9 mouse cellular contexts compared by ENCODE assay signal in genomic region chr1:55132308-55132707, GRCm38 (mm10). TPM values are rescaled to one million over a fixed set of nuclear protein-coding genes. Genes with fewer than 3 reads are reported as not detected.
DNase-seq lines count a peak whose midpoint lies in the region; ATAC-seq and TF ChIP-seq lines count a peak whose summit lies in the region.
"Had no signal": no experiment of that assay in that cellular context is flagged by ENCODE, and none has a peak within 500 bp of the region (broad histone marks: within the 10 kb centered on the region; RNA-seq: fewer than 3 reads in every experiment).

No protein-coding gene starts in this region.

- no peak for TF ChIP-seq CTCF in MEL (IDR thresholded peaks at IDR 0.05 in 2 of 3, conservative IDR thresholded peaks at IDR 0.05 in 1 of 3; ENCODE audit: control insufficient read depth in 1 of 3, insufficient read depth in 1 of 3, low read depth in 2 of 3, low read length in 3 of 3, poor library complexity in 1 of 3, severe bottlenecking in 1 of 3)

- peak overlapping the region; percentile 98 for H3K9ac ChIP-seq in heart, embryonic 13.5 days
- peak overlapping the region; percentile 98 for H3K9ac ChIP-seq in MEL (ENCODE audit: control insufficient read depth, low read depth, low read length, poor library complexity, severe bottlenecking)
- no peak overlapping the region; the same call in 1 of the 2 replicates for H3K9ac ChIP-seq in hindbrain, embryonic 11.5 days (ENCODE audit: low read depth, low read length)
- peak overlapping the region; percentile 22; the same call in 1 of the 2 replicates for H3K9ac ChIP-seq in midbrain, embryonic 11.5 days (ENCODE audit: low read length)

- no peak for DNase-seq in heart, adult 18-20 months
- peak; percentile 20 for DNase-seq in MEL (ENCODE audit: low read depth, low spot score)
- no peak for DNase-seq in hindbrain, embryonic 11.5 days (ENCODE audit: low spot score)
- DNase-seq in midbrain, embryonic 11.5 days (ENCODE audit: low spot score, missing footprints), result no peak
- no peak for DNase-seq in cerebellum, postnatal 14 days
- DNase-seq in MN1 (ENCODE audit: low spot score), result no peak
- DNase-seq: thymus, adult 2 months had no signal

- WGBS in heart, embryonic 13.5 days, result 48% methylated on average over 4 of the region's 4 CpGs
- WGBS in hindbrain, embryonic 11.5 days, result 72% methylated on average over 4 of the region's 4 CpGs
- WGBS in midbrain, embryonic 11.5 days, result 73% methylated on average over 4 of the region's 4 CpGs

- H3K4me1 ChIP-seq in heart, embryonic 13.5 days, result peaks cover 24% of the 10 kb centered on the region
- H3K4me1 ChIP-seq in MEL (ENCODE audit: control insufficient read depth in 1 of 2, insufficient read depth in 2 of 2, low read length in 2 of 2), result peaks cover 0 to 16% of the 10 kb centered on the region in 2 experiments; a peak in 3 of 4 replicates
- H3K4me1 ChIP-seq in hindbrain, embryonic 11.5 days (replicated peaks; ENCODE audit: control insufficient read depth, insufficient read depth, low read length), result no peaks in the 10 kb centered on the region
- peaks cover 14% of the 10 kb centered on the region for H3K4me1 ChIP-seq in midbrain, embryonic 11.5 days (ENCODE audit: control insufficient read depth, insufficient read depth, low read length)

- H3K27me3 ChIP-seq in heart, embryonic 13.5 days (replicated peaks), result no peaks in the 10 kb centered on the region
- H3K27me3 ChIP-seq in MEL (ENCODE audit: control insufficient read depth in 1 of 2, insufficient read depth in 2 of 2, low read length in 2 of 2), result no peaks in the 10 kb centered on the region
- no peaks in the 10 kb centered on the region for H3K27me3 ChIP-seq in hindbrain, embryonic 11.5 days (ENCODE audit: control insufficient read depth, insufficient read depth, low read length)
- no peaks in the 10 kb centered on the region for H3K27me3 ChIP-seq in midbrain, embryonic 11.5 days (ENCODE audit: control insufficient read depth, insufficient read depth, low read length)

- TF ChIP-seq RAD21 in MEL (IDR thresholded peaks at IDR 0.05; ENCODE audit: low read depth, low read length), result no peak

- peaks cover 10% of the 10 kb centered on the region for H3K36me3 ChIP-seq in heart, embryonic 13.5 days
- peaks cover 12 to 27% of the 10 kb centered on the region in 2 experiments for H3K36me3 ChIP-seq in MEL (ENCODE audit: control insufficient read depth in 1 of 2, insufficient read depth in 2 of 2, low read length in 2 of 2)
- H3K36me3 ChIP-seq in hindbrain, embryonic 11.5 days (ENCODE audit: control insufficient read depth, insufficient read depth, low read length), result no peaks in the 10 kb centered on the region
- H3K36me3 ChIP-seq in midbrain, embryonic 11.5 days (ENCODE audit: control insufficient read depth, insufficient read depth, low read length), result no peaks in the 10 kb centered on the region

- H3K4me2 ChIP-seq in heart, embryonic 13.5 days, result peak overlapping the region; percentile 84
- H3K4me2 ChIP-seq in hindbrain, embryonic 11.5 days (replicated peaks; ENCODE audit: low read depth, low read length), result peak overlapping the region; percentile 65
- H3K4me2 ChIP-seq in midbrain, embryonic 11.5 days, result peak overlapping the region; percentile 77

- peak overlapping the region; percentile 80 for H3K4me3 ChIP-seq in heart, embryonic 13.5 days
- peak overlapping the region; percentile 46 to 99 for H3K4me3 ChIP-seq in MEL (ENCODE audit: control insufficient read depth in 1 of 2, insufficient read depth in 1 of 2, low read depth in 2 of 2, low read length in 2 of 2)
- peak overlapping the region; percentile 75 for H3K4me3 ChIP-seq in hindbrain, embryonic 11.5 days (ENCODE audit: low read depth, low read length)
- peak overlapping the region; percentile 98 for H3K4me3 ChIP-seq in midbrain, embryonic 11.5 days (ENCODE audit: low read depth, low read length)

- TF ChIP-seq POLR2A in MEL (IDR thresholded peaks at IDR 0.05; ENCODE audit: control insufficient read depth in 1 of 2, insufficient read depth in 1 of 2, low read depth in 1 of 2, low read length in 2 of 2, poor library complexity in 1 of 2), result no peak

- peak overlapping the region; percentile 98 for H3K27ac ChIP-seq in heart, embryonic 13.5 days (replicated peaks)
- H3K27ac ChIP-seq in MEL (ENCODE audit: control insufficient read depth, low read depth, low read length), result no peak overlapping the region
- H3K27ac ChIP-seq in hindbrain, embryonic 11.5 days (ENCODE audit: low read depth, low read length), result no peak overlapping the region
- H3K27ac ChIP-seq in midbrain, embryonic 11.5 days (ENCODE audit: low read depth, low read length), result no peak overlapping the region

- ATAC-seq in heart, embryonic 13.5 days (ENCODE audit: extremely low read depth, insufficient number of reproducible peaks, low FRiP score, low TSS enrichment), result no peak
- ATAC-seq in hindbrain, embryonic 11.5 days (ENCODE audit: low FRiP score), result no peak
- ATAC-seq in midbrain, embryonic 11.5 days (ENCODE audit: low FRiP score), result no peak
- ATAC-seq in megakaryocyte progenitor cell, adult 5-6 weeks (replicated peaks; ENCODE audit: poor library complexity), result no peak

- peaks cover 38% of the 10 kb centered on the region for H3K79me2 ChIP-seq in MEL (ENCODE audit: control insufficient read depth, insufficient read depth, low read length, poor library complexity)

- TF ChIP-seq EP300 in MEL (IDR thresholded peaks at IDR 0.05; ENCODE audit: low read depth in 1 of 2, low read length in 2 of 2), result no peak

- no peaks in the 10 kb centered on the region for H3K9me3 ChIP-seq in heart, embryonic 13.5 days
- H3K9me3 ChIP-seq in MEL (replicated peaks; ENCODE audit: insufficient read depth, low read length), result no peaks in the 10 kb centered on the region
- H3K9me3 ChIP-seq in hindbrain, embryonic 11.5 days (ENCODE audit: control insufficient read depth, low read length), result no peaks in the 10 kb centered on the region
- H3K9me3 ChIP-seq in midbrain, embryonic 11.5 days (ENCODE audit: control insufficient read depth, low read length), result no peaks in the 10 kb centered on the region

TF ChIP-seq in MEL, 35 proteins besides CTCF, POLR2A, EP300 and RAD21:
- no peak for TF ChIP-seq MEF2A (IDR thresholded peaks at IDR 0.05; ENCODE audit: extremely low read depth, insufficient replicate concordance, low read depth, low read length, poor library complexity, severe bottlenecking)
- no peak for TF ChIP-seq ZMIZ1 (IDR thresholded peaks at IDR 0.05; ENCODE audit: low read depth, low read length)
- no peak for TF ChIP-seq SMC3 (IDR thresholded peaks at IDR 0.05; ENCODE audit: low read depth, low read length)
- TF ChIP-seq MAX (IDR thresholded peaks at IDR 0.05; ENCODE audit: low read length), result no peak
- TF ChIP-seq KAT2A (conservative IDR thresholded peaks at IDR 0.05; ENCODE audit: low read depth, low read length), result no peak
- TF ChIP-seq ZC3H11A (IDR thresholded peaks at IDR 0.05; ENCODE audit: low read depth, low read length), result no peak
- TF ChIP-seq USF1 (IDR thresholded peaks at IDR 0.05; ENCODE audit: low read depth, low read length), result no peak
TF ChIP-seq in MEL: peak in this region for 0.

RNA-seq across cellular contexts. Expression of gene Mob4, which starts 1.3 kb away (rescaled TPM):
- polyA plus RNA-seq in heart, embryonic 13.5 days (2015; fragmentation: Nextera tagmentation; extraction: Ambion mirVana), result 95.9 and 117 TPM in 2 replicates
- 10 to 100 TPM; 29.4 to 33.9 TPM for total RNA-seq in heart, adult 18-20 months (2021)
- 20.7 and 22.0 TPM in 2 replicates for total RNA-seq in MEL (2012; rRNA removed)
- polyA plus RNA-seq in MEL (2012; ENCODE audit: insufficient read depth in 1 of 2, insufficient read length in 2 of 2, low read depth in 1 of 2, low replicate concordance in 2 of 2, missing spikeins in 1 of 2), result 10 to 100 TPM; 26.6 to 62.1 TPM
- polyA plus RNA-seq in hindbrain, embryonic 11.5 days (2014; fragmentation: Nextera tagmentation; extraction: Ambion mirVana), result 176 and 183 TPM in 2 replicates
- 148 and 177 TPM in 2 replicates for polyA plus RNA-seq in midbrain, embryonic 11.5 days (2014; fragmentation: Nextera tagmentation; extraction: Ambion mirVana)
- 50.1 and 52.7 TPM in 2 replicates for total RNA-seq in megakaryocyte progenitor cell, adult 5-6 weeks (2015)
- total RNA-seq in megakaryocyte progenitor cell, adult 5-6 weeks (2017), result 35.1 and 37.7 TPM in 2 replicates

RNA-seq across cellular contexts. Expression of gene Hspd1, which starts 44.3 kb away (rescaled TPM):
- 432 and 493 TPM in 2 replicates for polyA plus RNA-seq in heart, embryonic 13.5 days (2015; fragmentation: Nextera tagmentation; extraction: Ambion mirVana)
- total RNA-seq in heart, adult 18-20 months (2021), result 100 to 1,000 TPM; 420 TPM
- total RNA-seq in MEL (2012; rRNA removed), result 775 and 808 TPM in 2 replicates
- 100 to 1,000 TPM; 306 to 885 TPM for polyA plus RNA-seq in MEL (2012; ENCODE audit: insufficient read depth in 1 of 2, insufficient read length in 2 of 2, low read depth in 1 of 2, low replicate concordance in 2 of 2, missing spikeins in 1 of 2)
- polyA plus RNA-seq in hindbrain, embryonic 11.5 days (2014; fragmentation: Nextera tagmentation; extraction: Ambion mirVana), result 354 and 387 TPM in 2 replicates
- polyA plus RNA-seq in midbrain, embryonic 11.5 days (2014; fragmentation: Nextera tagmentation; extraction: Ambion mirVana), result 409 and 425 TPM in 2 replicates
- total RNA-seq in megakaryocyte progenitor cell, adult 5-6 weeks (2015), result 326 and 327 TPM in 2 replicates
- 523 and 628 TPM in 2 replicates for total RNA-seq in megakaryocyte progenitor cell, adult 5-6 weeks (2017)

RNA-seq across cellular contexts. Expression of gene Hspe1, which starts 44.4 kb away (rescaled TPM):
- polyA plus RNA-seq in heart, embryonic 13.5 days (2015; fragmentation: Nextera tagmentation; extraction: Ambion mirVana), result 306 and 363 TPM in 2 replicates
- 100 to 1,000 TPM; 183 to 186 TPM for total RNA-seq in heart, adult 18-20 months (2021)
- 883 and 942 TPM in 2 replicates for total RNA-seq in MEL (2012; rRNA removed)
- 100 to 1,000 TPM in 1 of 2 experiments, not detected in 1; 752 TPM for polyA plus RNA-seq in MEL (2012; ENCODE audit: insufficient read depth in 1 of 2, insufficient read length in 2 of 2, low read depth in 1 of 2, low replicate concordance in 2 of 2, missing spikeins in 1 of 2)
- polyA plus RNA-seq in hindbrain, embryonic 11.5 days (2014; fragmentation: Nextera tagmentation; extraction: Ambion mirVana), result 421 and 434 TPM in 2 replicates
- 517 and 525 TPM in 2 replicates for polyA plus RNA-seq in midbrain, embryonic 11.5 days (2014; fragmentation: Nextera tagmentation; extraction: Ambion mirVana)
- total RNA-seq in megakaryocyte progenitor cell, adult 5-6 weeks (2015), result 379 and 404 TPM in 2 replicates
- 524 and 562 TPM in 2 replicates for total RNA-seq in megakaryocyte progenitor cell, adult 5-6 weeks (2017)
